Mouse (Mus musculus) bone marrow macrophage, adult 2 months (primary cell): ENCODE data around the gene Aldh4a1.

ENCODE experiments used
- CTCF ChIP-seq: IDR thresholded peaks from 2 replicates; pipeline ENCODE4 v1.5.1; 2012; ENCODE audit warnings: low read depth, mild to moderate bottlenecking, low read length, moderate library complexity
- POLR2A ChIP-seq: IDR thresholded peaks from 2 replicates; pipeline ENCODE4 v1.6.1; 2012; ENCODE audit warnings: mild to moderate bottlenecking, low read depth, low read length, borderline replicate concordance

GRCm38 (mm10) chr4:139608975-139609374 is 13.7 kb upstream of the Aldh4a1 start:
- no peak for TF ChIP-seq CTCF
- TF ChIP-seq POLR2A: no peak
